Mouse (Mus musculus) layer of hippocampus, adult 18-20 months (tissue): ENCODE measurements around the gene Zfp286. TPM values are rescaled to one million over a fixed set of nuclear protein-coding genes. Genes with fewer than 3 reads are reported as not detected.
"Not testable (repeated sequence)": the region's sequence is repeated elsewhere in the genome, so short reads cannot be mapped to it uniquely, and the experiment has no call there.

Experiments
- DNase-seq, 2 experiments: peaks; one replicate each; pipeline ENCODE4 v3.0.0; 2022; ENCODE audit warnings: low spot score in 2 of 2
- total RNA-seq, 2 experiments: library from RNA; stranded (reverse); gene quantifications; 2 replicates each; pipeline ENCODE4 v1.2.3; 2021

The Zfp286 gene
- total RNA-seq, 2 experiments from 2014 or later, result 19.4 to 19.7 TPM

DNA sequence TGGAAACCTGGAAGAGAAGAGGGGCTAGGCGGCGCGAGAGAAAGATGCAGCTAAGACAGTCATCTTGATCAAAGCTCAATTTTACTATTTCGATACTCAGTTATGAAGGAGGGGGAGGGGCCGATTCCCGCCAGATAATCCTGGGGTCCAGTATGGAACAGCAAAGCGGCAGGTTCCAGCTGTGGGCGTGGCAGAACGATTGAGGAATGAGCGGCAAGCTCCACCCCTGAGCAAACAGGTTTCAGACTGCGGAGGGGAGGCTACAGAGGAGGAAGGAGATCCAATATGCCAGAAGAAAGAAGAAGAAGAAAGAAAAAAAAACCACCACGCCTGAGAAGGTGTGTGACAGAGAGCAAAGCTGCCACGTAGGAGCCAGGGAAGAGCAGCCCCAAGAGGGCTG is 14.9 kb upstream of the Zfp286 start:
- DNase-seq, result no peak

- DNase-seq, result no peak
Observed at GRCm38 (mm10) chr11:62789617-62789936, 315 bp upstream of the Zfp286 start.

GRCm38 (mm10) chr11:62776510-62776909 is 12.8 kb downstream of the Zfp286 start:
- DNase-seq, result peak in 1 of 2 experiments; percentile 36

DNA sequence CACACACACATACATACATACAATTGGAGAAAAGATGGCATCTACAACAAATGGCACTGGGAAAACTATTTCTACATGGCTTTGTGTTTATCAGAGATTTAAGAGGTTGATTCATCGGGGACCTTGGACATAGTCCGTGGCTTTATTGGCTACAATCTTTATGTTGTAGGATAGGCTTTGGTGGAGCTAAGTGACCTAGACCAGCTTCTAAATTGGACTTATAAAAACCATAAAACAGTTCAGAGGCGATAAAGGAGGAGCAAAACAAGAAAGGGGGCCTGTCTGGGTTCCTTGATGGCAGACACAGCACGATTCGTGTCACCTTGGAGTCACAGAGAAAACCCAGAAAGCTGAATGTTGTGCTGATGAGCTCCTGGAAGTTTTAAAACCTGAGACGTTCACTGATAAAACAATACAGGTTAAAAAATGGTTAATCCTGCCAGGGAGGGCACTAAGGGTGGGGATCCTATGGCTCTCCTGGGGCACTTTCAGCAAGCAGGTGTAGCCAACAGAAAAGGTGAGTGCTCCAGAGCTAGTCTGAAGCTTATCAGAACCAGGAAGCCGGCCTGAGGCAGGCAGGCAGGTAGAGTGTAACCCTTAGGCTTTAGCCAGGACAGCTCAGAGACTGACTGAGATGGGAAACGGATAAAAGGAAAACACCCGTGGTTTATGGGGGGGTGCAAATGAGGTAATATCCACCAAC is 28.4 kb downstream of the Zfp286 start:
- no peak for DNase-seq

DNA sequence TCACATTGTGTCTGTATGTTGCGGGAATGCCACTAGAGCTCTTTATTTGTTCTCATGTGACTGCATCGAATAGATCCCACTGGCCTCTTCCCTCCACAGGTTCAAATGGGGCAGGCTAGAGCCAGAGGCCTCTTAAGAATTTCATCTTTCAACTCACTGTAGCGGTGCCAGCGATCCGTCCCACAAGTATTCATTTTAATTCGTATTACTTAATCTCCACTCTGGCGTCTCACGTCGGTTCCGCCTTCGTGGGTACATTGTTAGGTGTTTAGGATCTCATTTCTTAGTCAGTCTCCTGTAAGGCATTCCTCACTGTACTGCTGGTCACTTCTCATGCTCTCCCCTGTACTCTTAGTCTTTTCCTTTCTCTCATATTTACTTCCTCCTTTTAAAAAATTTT is 30.8 kb downstream of the Zfp286 start:
- DNase-seq, result no peak

DNA sequence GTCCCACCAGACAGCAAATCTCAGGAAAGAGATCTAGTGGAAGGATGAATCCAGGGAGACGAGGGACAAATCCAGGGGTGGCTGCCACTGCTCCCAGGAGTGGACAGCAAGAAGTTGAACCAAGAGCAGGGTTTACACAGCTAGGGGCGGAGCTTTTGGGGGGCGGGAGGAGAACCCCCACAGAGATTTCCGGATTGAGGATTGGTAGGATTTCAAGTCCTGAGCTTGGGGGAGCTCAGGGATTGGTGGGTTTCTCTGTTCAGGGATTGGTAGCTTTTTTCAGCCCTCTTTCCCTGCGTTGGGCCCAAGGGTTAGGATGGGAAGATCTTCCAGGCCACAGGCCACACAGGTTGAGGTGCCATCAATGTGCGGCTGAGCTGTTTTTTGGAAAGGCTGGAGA is 31.4 kb downstream of the Zfp286 start:
- no peak for DNase-seq

- DNase-seq, result no peak
Observed at GRCm38 (mm10) chr11:62757143-62757507, 32.1 kb downstream of the Zfp286 start.

- peak; percentile 79 to 91 for DNase-seq
Observed at GRCm38 (mm10) chr11:62756456-62757142, 32.7 kb downstream of the Zfp286 start.

DNA sequence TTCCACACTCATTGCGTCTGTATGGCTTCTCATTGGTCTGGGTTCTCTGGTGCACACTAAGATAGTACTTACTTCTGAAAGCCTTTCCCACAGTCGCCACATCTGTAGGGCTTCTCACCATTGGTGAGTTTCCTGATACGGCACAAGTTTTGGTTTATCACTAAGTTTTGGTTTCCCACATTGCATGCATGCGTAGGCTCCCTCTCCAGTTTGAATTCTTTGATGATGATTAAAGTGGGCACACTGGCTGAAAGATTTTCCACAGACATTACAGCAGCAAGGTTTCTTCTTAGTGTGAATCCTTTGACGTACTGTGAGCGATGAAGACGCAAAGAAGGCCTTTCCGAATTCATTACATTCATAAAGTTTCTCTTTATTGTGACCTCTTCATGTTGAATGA is 36.5 kb downstream of the Zfp286 start, which contains the start of gene Gm10428:
Gene Gm10428, plus strand, starts transcription at position 321 of the 400 bp plus-strand sequence.
- DNase-seq, result no peak

DNA sequence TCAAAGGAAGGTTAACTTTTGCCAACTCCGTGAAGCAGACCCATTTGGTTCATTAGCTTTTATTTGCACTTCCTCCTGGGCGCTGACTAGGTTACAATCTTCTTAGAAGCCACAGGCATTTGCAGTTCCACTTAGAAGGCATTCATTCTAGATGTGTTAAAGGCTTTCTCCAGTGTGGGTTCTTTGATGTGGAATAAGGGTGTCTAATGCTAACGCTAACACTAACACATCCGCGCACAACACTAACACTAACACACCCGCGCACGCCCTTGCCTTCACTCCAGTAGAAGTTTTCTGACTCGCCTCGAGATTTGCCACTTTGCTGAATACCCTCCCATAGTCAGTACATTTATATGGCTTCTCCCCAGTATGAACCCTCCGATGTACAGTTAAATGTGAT is 37.1 kb downstream of the Zfp286 start:
- no peak for DNase-seq

DNA sequence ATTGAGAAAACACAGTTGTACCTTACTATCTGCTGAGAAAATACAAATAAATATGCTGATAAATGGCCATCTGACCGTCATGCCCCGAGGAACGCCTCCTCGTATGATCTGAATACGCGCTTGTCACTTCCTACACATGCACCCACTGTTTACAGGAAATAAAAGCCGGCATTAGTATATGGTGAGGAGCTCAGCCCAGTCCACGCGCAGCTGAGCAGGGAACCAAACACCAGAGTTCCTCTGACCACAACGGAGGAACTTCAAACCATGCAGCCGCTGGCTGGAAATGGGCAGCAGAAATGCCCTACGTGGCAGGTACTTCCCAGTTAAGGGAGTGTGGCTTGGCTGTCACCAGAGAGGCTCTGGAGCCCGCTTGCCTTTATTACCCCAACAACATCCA is 39.8 kb downstream of the Zfp286 start:
- not testable (repeated sequence) for DNase-seq

GRCm38 (mm10) chr11:62748062-62748461 is 41.2 kb downstream of the Zfp286 start:
- no peak for DNase-seq

- no peak for DNase-seq
Observed at GRCm38 (mm10) chr11:62747227-62747626, 42.0 kb downstream of the Zfp286 start.

DNA sequence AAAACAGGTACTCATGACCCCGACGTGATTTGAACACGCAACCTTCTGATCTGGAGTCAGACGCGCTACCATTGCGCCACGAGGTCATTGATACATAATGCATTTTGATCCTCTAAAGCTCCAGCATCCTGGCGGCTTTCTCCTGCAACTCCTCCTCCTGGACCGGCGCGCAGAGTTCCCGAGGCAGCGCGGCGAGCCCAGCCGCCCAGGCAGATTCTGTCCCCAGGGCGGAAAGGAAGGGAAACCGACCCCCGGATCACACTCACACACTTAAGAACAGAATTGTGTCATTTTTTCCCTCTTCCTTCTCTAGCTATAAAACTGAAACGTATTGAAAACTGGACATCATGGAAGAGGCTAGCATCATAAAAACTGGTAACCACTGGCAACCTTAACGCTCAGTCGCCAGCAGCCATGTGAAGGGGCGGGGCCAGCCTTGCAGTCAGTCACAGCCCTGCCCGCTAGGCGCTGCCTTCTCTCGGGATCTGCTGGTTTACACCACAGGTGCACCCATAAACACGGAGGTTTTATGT is 43.2 kb downstream of the Zfp286 start:
- peak; percentile 62 to 77 for DNase-seq

GRCm38 (mm10) chr11:62744103-62744502 is 45.2 kb downstream of the Zfp286 start:
- peak; percentile 17 to 83 for DNase-seq

DNA sequence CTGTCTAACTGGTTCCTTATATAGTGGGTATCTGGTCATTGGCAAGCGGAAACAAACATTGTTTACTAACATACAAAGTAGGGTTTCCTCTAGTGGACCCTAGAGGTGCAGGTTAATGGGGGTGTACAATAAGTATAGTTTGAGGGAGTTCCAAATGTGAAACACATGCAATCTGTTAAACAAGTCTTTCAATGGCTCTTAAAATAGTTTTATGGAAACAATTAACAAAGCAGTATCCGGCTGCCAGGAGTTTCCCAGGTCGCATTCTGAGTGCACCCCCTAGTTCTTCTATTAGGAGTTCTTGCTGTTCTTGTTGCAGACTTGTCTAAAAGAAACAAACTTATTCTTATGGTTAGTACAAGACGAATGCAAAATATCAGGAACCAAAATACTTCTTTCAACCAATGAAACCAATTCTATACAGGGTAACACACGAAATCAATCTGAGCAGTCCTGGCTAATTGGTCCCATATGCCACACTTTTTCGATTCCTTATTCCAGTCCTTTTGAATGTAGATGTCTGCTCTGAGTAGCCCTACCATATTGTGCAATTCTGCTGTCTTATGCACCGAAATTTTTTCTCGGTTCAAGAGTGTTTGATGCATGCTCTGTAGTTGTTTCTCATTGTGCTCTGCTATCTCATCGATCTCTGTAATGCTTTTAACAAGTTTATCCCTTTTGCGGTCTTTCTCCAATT is 46.9 kb downstream of the Zfp286 start:
- no peak for DNase-seq

- no peak for DNase-seq
Observed at GRCm38 (mm10) chr11:62741186-62741585, 48.1 kb downstream of the Zfp286 start.

DNA sequence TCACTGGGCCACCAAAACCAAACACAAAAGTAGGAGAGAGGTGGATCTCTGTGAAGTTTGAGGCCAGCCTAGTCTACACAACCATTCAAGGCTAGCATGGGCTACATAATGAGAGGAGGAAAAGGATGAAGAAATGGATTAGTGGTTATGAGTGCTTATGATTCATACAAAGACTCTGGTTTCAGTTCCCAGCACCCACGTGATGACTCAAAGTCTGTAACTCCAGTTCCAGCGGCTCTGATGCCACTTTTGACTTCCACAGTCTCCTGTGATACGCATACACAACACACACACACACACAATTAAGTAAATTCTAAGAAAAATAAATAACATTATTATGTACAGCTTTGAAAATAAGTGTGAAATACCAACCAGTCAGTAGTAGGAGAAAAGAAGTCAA is 56.6 kb downstream of the Zfp286 start:
- no peak for DNase-seq

GRCm38 (mm10) chr11:62732022-62732387 is 57.3 kb downstream of the Zfp286 start:
- DNase-seq, result no peak

DNA sequence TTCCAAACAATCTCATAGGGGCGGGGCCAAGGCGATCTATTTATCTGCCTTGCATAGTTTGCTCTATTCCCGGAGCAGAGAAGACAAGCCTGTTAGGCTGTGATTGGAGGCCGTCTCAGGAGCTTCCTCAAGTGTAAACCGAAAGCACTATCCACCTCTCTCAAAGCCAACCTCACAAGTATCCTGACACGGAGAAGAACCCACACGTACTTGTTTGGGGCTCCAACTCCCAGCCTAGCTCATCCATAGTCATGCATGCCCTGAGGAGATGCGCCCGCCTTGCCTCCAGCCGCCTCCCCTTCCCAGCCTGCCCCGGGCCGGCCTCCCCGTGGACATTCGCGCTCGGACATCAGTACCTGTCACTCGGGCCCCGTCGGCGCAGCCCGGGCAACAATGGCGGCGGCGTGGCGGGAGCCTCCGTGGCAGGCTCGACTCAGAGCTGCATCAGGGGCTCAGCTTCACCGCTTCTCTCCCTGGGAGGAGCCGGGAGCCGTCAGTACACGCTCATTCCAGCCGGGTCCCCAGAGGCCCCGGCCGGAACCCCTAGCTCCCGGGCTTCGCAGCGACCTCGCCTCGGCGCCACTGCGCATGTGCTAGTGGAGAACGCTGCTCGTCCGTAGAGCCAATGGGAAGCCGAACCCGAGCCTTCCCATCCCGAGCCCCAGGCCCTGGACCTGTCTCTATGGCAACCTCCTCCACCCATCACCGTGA is 57.8 kb downstream of the Zfp286 start, which contains the start of gene Zfp287:
Gene Zfp287, minus strand, starts transcription at position 595 of the 711 bp plus-strand sequence.
- peak; percentile 91 to 95 for DNase-seq

GRCm38 (mm10) chr11:62728276-62728675 is 61.0 kb downstream of the Zfp286 start:
- no peak for DNase-seq
